Mouse (Mus musculus) c-Kit-negative CD71-positive TER-119-positive erythroid progenitor cells, embryonic 14.5 days (primary cell): ENCODE measurements around the gene Prrg2.
"Not testable (repeated sequence)": the region's sequence is repeated elsewhere in the genome, so short reads cannot be mapped to it uniquely, and the experiment has no call there.

ENCODE experiments used
- DNase-seq: peaks from one replicate; pipeline ENCODE4 v3.0.0-alpha.2; 2013; ENCODE audit warnings: low read depth, low spot score

Prrg2 gene

GRCm38 (mm10) chr7:45035631-45036030, 26.8 kb downstream of the Prrg2 start:
- no peak for DNase-seq

- DNase-seq: no peak
Measured at GRCm38 (mm10) chr7:45033722-45034359, 28.6 kb downstream of the Prrg2 start.

- no peak for DNase-seq
Measured at GRCm38 (mm10) chr7:45030857-45031256, 31.6 kb downstream of the Prrg2 start.

- no peak for DNase-seq
Measured at GRCm38 (mm10) chr7:45029995-45030394, 32.5 kb downstream of the Prrg2 start.

GRCm38 (mm10) chr7:45028351-45028750, 34.1 kb downstream of the Prrg2 start:
- no peak for DNase-seq

- DNase-seq: no peak
Measured at GRCm38 (mm10) chr7:45027761-45028160, 34.7 kb downstream of the Prrg2 start.

GRCm38 (mm10) chr7:45026256-45026655, 36.2 kb downstream of the Prrg2 start:
- no peak for DNase-seq

GRCm38 (mm10) chr7:45025601-45026220, 36.8 kb downstream of the Prrg2 start:
- DNase-seq: no peak

GRCm38 (mm10) chr7:45024281-45025248, 37.9 kb downstream of the Prrg2 start:
- DNase-seq: no peak

- DNase-seq: not testable (repeated sequence)
Measured at GRCm38 (mm10) chr7:45023711-45024110, 38.8 kb downstream of the Prrg2 start.

GRCm38 (mm10) chr7:45020225-45020624, 42.3 kb downstream of the Prrg2 start:
- no peak for DNase-seq

- no peak for DNase-seq
Measured at GRCm38 (mm10) chr7:45019031-45019571, 43.4 kb downstream of the Prrg2 start.

GRCm38 (mm10) chr7:45017242-45018061, 45.0 kb downstream of the Prrg2 start, which contains the start of gene Rras:
TSS of gene Rras (plus strand) at chr7:45017961.
- DNase-seq: peak; percentile 93

- DNase-seq: no peak
Measured at GRCm38 (mm10) chr7:45016761-45017160, 45.7 kb downstream of the Prrg2 start.

GRCm38 (mm10) chr7:45015957-45016612, 46.4 kb downstream of the Prrg2 start, which contains the start of gene Scaf1:
TSS of gene Scaf1 (minus strand) at chr7:45016363.
- peak; percentile 96 for DNase-seq

- DNase-seq: no peak
Measured at GRCm38 (mm10) chr7:45015344-45015956, 47.0 kb downstream of the Prrg2 start.

- DNase-seq: no peak
Measured at GRCm38 (mm10) chr7:45014096-45014451, 48.4 kb downstream of the Prrg2 start.

GRCm38 (mm10) chr7:45013366-45014095, 48.9 kb downstream of the Prrg2 start:
- no peak for DNase-seq

- DNase-seq: no peak
Measured at GRCm38 (mm10) chr7:45012824-45013223, 49.7 kb downstream of the Prrg2 start.
